Mouse (Mus musculus): ENCODE data around the gene Ftl1.

Ftl1 gene

GRCm38 (mm10) chr7:45413113-45413863 lies 46.4 kb downstream of the Ftl1 start, which contains the start of gene Ntf5:
TSS of gene Ntf5 (plus strand) at chr7:45413695.
- TF ChIP-seq GATA4 (IDR thresholded peaks at IDR 0.05; ENCODE audit: insufficient replicate concordance, low read length): no peak

DNA sequence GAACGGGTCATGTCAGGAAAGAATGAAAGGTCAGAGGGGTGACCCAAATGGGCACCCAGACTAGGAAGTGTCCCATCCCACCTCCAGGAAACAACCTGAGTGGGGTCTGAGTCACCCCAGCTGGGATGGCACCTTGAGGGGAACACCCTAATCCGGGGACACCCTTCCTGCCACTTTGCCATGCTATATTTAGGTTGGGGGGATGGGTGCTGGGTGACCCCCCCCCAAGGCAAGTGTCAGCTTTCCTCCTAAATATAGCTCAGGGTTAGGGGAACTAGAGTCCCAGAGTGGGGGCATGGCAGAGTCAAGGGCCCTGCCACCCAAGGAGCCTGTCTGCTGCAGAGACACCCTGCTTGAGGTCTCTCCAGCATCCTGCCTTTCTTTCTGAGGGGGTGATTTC lies 47.3 kb downstream of the Ftl1 start:
- no peak for TF ChIP-seq GATA4 (IDR thresholded peaks at IDR 0.05; ENCODE audit: insufficient replicate concordance, low read length)

DNA sequence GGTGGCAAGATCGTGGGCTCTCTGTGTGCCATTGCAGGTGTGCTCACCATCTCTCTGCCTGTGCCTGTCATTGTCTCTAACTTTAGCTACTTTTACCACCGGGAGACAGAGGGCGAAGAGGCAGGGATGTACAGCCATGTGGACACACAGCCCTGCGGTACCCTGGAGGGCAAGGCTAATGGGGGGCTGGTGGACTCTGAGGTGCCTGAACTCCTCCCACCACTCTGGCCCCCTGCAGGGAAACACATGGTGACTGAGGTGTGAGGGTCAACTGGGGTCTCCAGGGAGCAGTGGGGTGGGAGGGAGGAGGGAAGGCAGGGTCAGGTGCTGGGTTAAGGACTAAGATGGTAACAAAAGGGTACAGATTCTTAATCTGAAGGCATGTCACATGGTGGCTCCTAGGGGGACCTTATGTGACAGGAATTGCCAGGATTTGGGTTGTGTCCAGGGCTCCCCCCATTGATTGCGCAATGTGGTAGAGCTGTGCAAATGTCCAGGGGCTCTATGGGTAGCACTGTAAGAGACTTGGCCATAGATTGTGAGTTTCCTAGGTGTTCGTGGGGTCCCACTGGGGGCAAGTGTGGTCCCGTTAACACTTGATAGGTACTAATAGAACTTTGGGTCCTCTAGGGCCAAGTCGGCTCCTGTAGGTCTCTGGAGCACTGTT lies 50.1 kb downstream of the Ftl1 start:
- TF ChIP-seq GATA4 (IDR thresholded peaks at IDR 0.05; ENCODE audit: insufficient replicate concordance, low read length): no peak

GRCm38 (mm10) chr7:45408949-45409348 lies 50.7 kb downstream of the Ftl1 start:
- no peak for TF ChIP-seq GATA4 (IDR thresholded peaks at IDR 0.05; ENCODE audit: insufficient replicate concordance, low read length)

DNA sequence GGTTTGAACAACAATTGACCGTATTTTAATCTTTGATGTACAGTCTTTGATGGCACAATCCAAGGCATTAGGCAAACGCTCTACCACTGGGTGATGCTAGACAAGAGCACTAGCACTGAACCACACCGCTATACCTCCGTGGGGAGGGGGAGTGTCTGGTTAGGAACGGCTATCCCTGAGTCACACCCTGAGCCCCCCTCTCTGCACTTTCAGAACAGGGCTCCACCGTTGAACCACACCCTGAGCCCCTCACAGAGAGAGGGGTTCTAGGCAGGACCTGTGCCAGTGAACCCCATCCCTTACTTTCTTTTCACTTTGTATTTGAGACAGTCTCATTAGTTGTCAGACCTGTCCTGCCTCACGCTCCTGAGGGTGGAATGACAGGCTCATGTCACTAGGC lies 51.3 kb downstream of the Ftl1 start:
- no peak for TF ChIP-seq GATA4 (IDR thresholded peaks at IDR 0.05; ENCODE audit: insufficient replicate concordance, low read length)
